ENCODE assay signal across 18 mouse cellular contexts in the genomic region with DNA sequence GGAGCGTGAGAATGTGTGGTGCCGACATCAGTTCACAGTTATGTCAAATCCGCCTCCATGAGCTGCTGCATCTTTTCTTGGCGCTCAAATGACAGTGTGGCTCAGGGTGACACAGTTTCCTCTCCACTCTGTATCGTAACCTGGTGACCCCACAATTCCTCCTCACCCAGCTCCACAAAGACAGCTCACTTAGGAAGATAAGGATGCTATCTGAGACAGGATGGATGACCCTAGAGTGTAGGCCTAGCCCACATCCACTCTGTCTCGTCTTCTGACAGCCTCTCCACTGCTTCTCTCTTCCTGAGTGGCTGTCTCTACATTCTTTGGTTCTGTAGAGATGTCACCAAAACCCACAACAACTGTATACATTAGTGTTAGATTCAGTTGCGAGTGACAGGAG. TPM values are rescaled to one million over a fixed set of nuclear protein-coding genes. Genes with fewer than 3 reads are reported as not detected.
"Had no signal": no experiment of that assay in that cellular context is flagged by ENCODE, and none has a peak within 500 bp of the region (broad histone marks: within the 10 kb centered on the region; RNA-seq: fewer than 3 reads in every experiment).

No protein-coding gene starts in this region.

- H3K36me3 ChIP-seq: intestine, embryonic 15.5 days; limb, embryonic 13.5 days; midbrain, embryonic 15.5 days; neural tube, embryonic 13.5 days; stomach, embryonic 15.5 days had no signal

- DNase-seq: kidney, adult 18-20 months; kidney, postnatal 10 days; kidney, postnatal 4 days; left cerebral cortex, postnatal 4 days; right cerebral cortex, postnatal 14 days; thymus, postnatal 36 days had no signal

- H3K9ac ChIP-seq: intestine, embryonic 15.5 days; limb, embryonic 13.5 days; liver, embryonic 14.5 days; midbrain, embryonic 15.5 days; neural tube, embryonic 13.5 days; stomach, embryonic 15.5 days had no signal

- H3K27ac ChIP-seq: intestine, embryonic 15.5 days; layer of hippocampus, adult 2 months; limb, embryonic 13.5 days; liver, embryonic 14.5 days; macrophage; midbrain, embryonic 15.5 days; neural tube, embryonic 13.5 days; stomach, embryonic 15.5 days had no signal

- H3K27me3 ChIP-seq: intestine, embryonic 15.5 days; limb, embryonic 13.5 days; midbrain, embryonic 15.5 days; neural tube, embryonic 13.5 days; stomach, embryonic 15.5 days had no signal

- H3K9me3 ChIP-seq: intestine, embryonic 15.5 days; limb, embryonic 13.5 days; megakaryocyte, embryonic 14.5 days; midbrain, embryonic 15.5 days; neural tube, embryonic 13.5 days; stomach, embryonic 15.5 days had no signal

- H3K4me3 ChIP-seq: intestine, embryonic 15.5 days; layer of hippocampus, adult 2 months; limb, embryonic 13.5 days; megakaryocyte, embryonic 14.5 days; midbrain, embryonic 15.5 days; neural tube, embryonic 13.5 days; stomach, embryonic 15.5 days had no signal

- H3K4me2 ChIP-seq: intestine, embryonic 15.5 days; limb, embryonic 13.5 days; midbrain, embryonic 11.5 days; midbrain, embryonic 15.5 days; neural tube, embryonic 13.5 days; stomach, embryonic 15.5 days had no signal

- ATAC-seq: intestine, embryonic 15.5 days; midbrain, embryonic 15.5 days had no signal

- H3K4me1 ChIP-seq: intestine, embryonic 15.5 days; limb, embryonic 13.5 days; midbrain, embryonic 15.5 days; neural tube, embryonic 13.5 days; stomach, embryonic 15.5 days had no signal

RNA-seq across cellular contexts. Expression of a gene that starts 9.1 kb away (rescaled TPM):
- total RNA-seq: monocyte, adult 5-6 weeks had no signal
- polyA plus RNA-seq: macrophage had no signal

RNA-seq across cellular contexts. Expression of a gene that starts 33.6 kb away (rescaled TPM):
- total RNA-seq: layer of hippocampus, adult 2 months; left cerebral cortex, postnatal 4 days; monocyte, adult 5-6 weeks had no signal
- polyA plus RNA-seq: midbrain, embryonic 11.5 days; midbrain, embryonic 15.5 days; neural tube, embryonic 13.5 days; spleen, adult 2 months had no signal
